Mouse (Mus musculus): Measurements from ENCODE around the gene Ncf1.

- no peak for TF ChIP-seq CTCF (IDR thresholded peaks at IDR 0.05; ENCODE audit: extremely low read depth, insufficient read length, insufficient replicate concordance, low read depth, low read length)
- no peak for TF ChIP-seq POLR2A (IDR thresholded peaks at IDR 0.05; ENCODE audit: low read depth, low read length)
Measured at GRCm38 (mm10) chr5:134232568-134232967, 3.1 kb upstream of the Ncf1 start.

Measured in small intestine, adult 2 months (tissue).